Mouse (Mus musculus) NIH3T3 (cell line): ENCODE results near the gene Cfap206.
"Not testable (repeated sequence)": the region's sequence is repeated elsewhere in the genome, so short reads cannot be mapped to it uniquely, and the experiment has no call there.

ENCODE experiments used
- DNase-seq: peaks from one replicate; pipeline ENCODE4 v3.0.0-alpha.2; 2012; ENCODE audit warnings: low read depth

Gene Cfap206

GRCm38 (mm10) chr4:34729851-34730341 lies at the start of gene Cfap206:
Gene Cfap206, minus strand, starts transcription at chr4:34730206.
- peak; percentile 54 for DNase-seq

- peak; percentile 92 for DNase-seq
Measured at GRCm38 (mm10) chr4:34777677-34778527, 47.9 kb upstream of the Cfap206 start, which contains the start of gene Smim8. Gene Smim8, minus strand, starts transcription at chr4:34778423.

- DNase-seq: no peak
Measured at GRCm38 (mm10) chr4:34771652-34772371, 41.8 kb upstream of the Cfap206 start.

GRCm38 (mm10) chr4:34756163-34756562 lies 26.2 kb upstream of the Cfap206 start, which contains the start of gene Gm136:
Gene Gm136, minus strand, starts transcription at chr4:34756263.
- DNase-seq: no peak

GRCm38 (mm10) chr4:34749236-34749635 lies 19.2 kb upstream of the Cfap206 start:
- no peak for DNase-seq

GRCm38 (mm10) chr4:34734461-34734860 lies 4.5 kb upstream of the Cfap206 start:
- no peak for DNase-seq

- DNase-seq: peak; percentile 33
Measured at GRCm38 (mm10) chr4:34733415-34733814, 3.4 kb upstream of the Cfap206 start.

- DNase-seq: not testable (repeated sequence)
Measured at GRCm38 (mm10) chr4:34725710-34726109, 4.3 kb downstream of the Cfap206 start.

GRCm38 (mm10) chr4:34724306-34724705 lies 5.7 kb downstream of the Cfap206 start:
- no peak for DNase-seq

GRCm38 (mm10) chr4:34723186-34723585 lies 6.8 kb downstream of the Cfap206 start:
- peak; percentile 29 for DNase-seq

- DNase-seq: no peak
Measured at GRCm38 (mm10) chr4:34720127-34720895, 9.7 kb downstream of the Cfap206 start.

GRCm38 (mm10) chr4:34719421-34719820 lies 10.6 kb downstream of the Cfap206 start:
- no peak for DNase-seq

GRCm38 (mm10) chr4:34715062-34715461 lies 14.9 kb downstream of the Cfap206 start:
- DNase-seq: no peak

- DNase-seq: no peak
Measured at GRCm38 (mm10) chr4:34708127-34708526, 21.9 kb downstream of the Cfap206 start.

GRCm38 (mm10) chr4:34707248-34707647 lies 22.8 kb downstream of the Cfap206 start:
- DNase-seq: no peak

- peak; percentile 17 for DNase-seq
Measured at GRCm38 (mm10) chr4:34703029-34703428, 27.0 kb downstream of the Cfap206 start.

GRCm38 (mm10) chr4:34702231-34702630 lies 27.8 kb downstream of the Cfap206 start:
- no peak for DNase-seq

- DNase-seq: peak; percentile 29
Measured at GRCm38 (mm10) chr4:34701528-34701927, 28.5 kb downstream of the Cfap206 start.

GRCm38 (mm10) chr4:34688021-34688420 lies 42.0 kb downstream of the Cfap206 start:
- DNase-seq: no peak

- DNase-seq: peak; percentile 94
Measured at GRCm38 (mm10) chr4:34686874-34687567, 43.0 kb downstream of the Cfap206 start, which contains the start of gene Slc35a1. Gene Slc35a1, minus strand, starts transcription at chr4:34687438.

GRCm38 (mm10) chr4:34680530-34680929 lies 49.5 kb downstream of the Cfap206 start:
- peak; percentile 25 for DNase-seq
